Mouse (Mus musculus) urinary bladder, postnatal 10 days (tissue): ENCODE measurements around the gene P2ry12.

Experiments
- DNase-seq: peaks from one replicate; pipeline ENCODE4 v3.0.0; 2022; ENCODE audit warnings: low spot score

The P2ry12 gene

GRCm38 (mm10) chr3:59262704-59263103, at the start of gene P2ry12:
Gene P2ry12, minus strand, starts transcription at chr3:59262871.
- DNase-seq = no peak

- DNase-seq = no peak
Measured at GRCm38 (mm10) chr3:59305518-59305917, 42.8 kb upstream of the P2ry12 start.

- DNase-seq = no peak
Measured at GRCm38 (mm10) chr3:59304944-59305343, 42.3 kb upstream of the P2ry12 start.

- DNase-seq = no peak
Measured at GRCm38 (mm10) chr3:59297653-59298052, 35.0 kb upstream of the P2ry12 start.

GRCm38 (mm10) chr3:59296563-59297130, 34.0 kb upstream of the P2ry12 start:
- DNase-seq = no peak

- DNase-seq = no peak
Measured at GRCm38 (mm10) chr3:59295699-59296562, 33.3 kb upstream of the P2ry12 start.

- DNase-seq = no peak
Measured at GRCm38 (mm10) chr3:59293437-59294199, 30.9 kb upstream of the P2ry12 start.

GRCm38 (mm10) chr3:59290551-59290950, 27.9 kb upstream of the P2ry12 start:
- no peak for DNase-seq

GRCm38 (mm10) chr3:59278620-59279019, 15.9 kb upstream of the P2ry12 start:
- DNase-seq = no peak

GRCm38 (mm10) chr3:59278254-59278533, 15.5 kb upstream of the P2ry12 start:
- DNase-seq = no peak

- DNase-seq = no peak
Measured at GRCm38 (mm10) chr3:59277502-59278253, 15.0 kb upstream of the P2ry12 start.

GRCm38 (mm10) chr3:59270811-59271210, 8.1 kb upstream of the P2ry12 start:
- DNase-seq = no peak

- no peak for DNase-seq
Measured at GRCm38 (mm10) chr3:59263988-59264387, 1.3 kb upstream of the P2ry12 start.

GRCm38 (mm10) chr3:59263417-59263816, 746 bp upstream of the P2ry12 start:
- no peak for DNase-seq

GRCm38 (mm10) chr3:59261709-59262472, 780 bp downstream of the P2ry12 start:
- no peak for DNase-seq

GRCm38 (mm10) chr3:59260745-59261144, 1.9 kb downstream of the P2ry12 start:
- DNase-seq = no peak

- no peak for DNase-seq
Measured at GRCm38 (mm10) chr3:59257740-59258664, 4.7 kb downstream of the P2ry12 start.

- DNase-seq = no peak
Measured at GRCm38 (mm10) chr3:59250454-59250853, 12.2 kb downstream of the P2ry12 start.

- no peak for DNase-seq
Measured at GRCm38 (mm10) chr3:59248031-59248430, 14.6 kb downstream of the P2ry12 start.

GRCm38 (mm10) chr3:59243384-59243783, 19.3 kb downstream of the P2ry12 start:
- no peak for DNase-seq
